Mouse (Mus musculus): ENCODE measurements around the gene Hist1h3f.

GRCm38 (mm10) chr13:23577835-23578234, 34.0 kb downstream of the Hist1h3f start:
- TF ChIP-seq CTCF (IDR thresholded peaks at IDR 0.05; ENCODE audit: insufficient read depth, low read length) (no peak), POLR2A (IDR thresholded peaks at IDR 0.05; ENCODE audit: borderline replicate concordance, extremely low read depth, low read depth, low read length) (no peak)
